Mouse (Mus musculus) lung, adult 2 months (tissue): ENCODE data around the gene Mb.

Experiments used
- CTCF ChIP-seq: fragments of 200-500 bp; IDR thresholded peaks from 2 replicates; pipeline ENCODE4 v1.5.1; 2011; ENCODE audit warnings: mild to moderate bottlenecking, low read length, control low read depth; ENCODE audit not compliant: insufficient read depth
- POLR2A ChIP-seq: fragments of 200-500 bp; IDR thresholded peaks from 2 replicates; pipeline ENCODE4 v1.6.1; 2011; ENCODE audit warnings: low read depth, mild to moderate bottlenecking, control low read depth, low read length, borderline replicate concordance; ENCODE audit errors: extremely low read depth

DNA sequence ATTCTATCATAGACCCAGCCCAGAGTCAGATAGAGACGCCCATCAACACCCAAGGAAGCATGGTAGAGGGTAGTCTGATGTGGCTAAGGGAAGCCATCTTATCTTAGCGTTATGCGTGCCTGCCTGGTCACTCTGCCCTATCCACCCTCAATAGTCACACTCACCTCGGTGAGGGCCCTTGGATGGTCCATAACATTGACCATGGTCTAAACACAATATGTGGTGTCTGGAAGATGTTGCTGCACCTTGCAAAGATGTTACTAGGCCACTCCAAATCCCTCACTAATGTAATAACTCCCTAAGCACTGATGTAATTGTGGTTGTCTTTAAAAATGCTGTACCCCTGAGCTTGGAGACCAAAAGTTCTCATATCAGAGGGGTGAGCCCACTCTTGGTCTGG lies 77.8 kb downstream of the Mb start:
- TF ChIP-seq CTCF, result no peak
- no peak for TF ChIP-seq POLR2A
